Mouse (Mus musculus): ENCODE data around the gene Dbx2. TPM values are rescaled to one million over a fixed set of nuclear protein-coding genes. Genes with fewer than 3 reads are reported as not detected.

The Dbx2 gene
- total RNA-seq, 1 experiment, result 1.1 TPM

DNA sequence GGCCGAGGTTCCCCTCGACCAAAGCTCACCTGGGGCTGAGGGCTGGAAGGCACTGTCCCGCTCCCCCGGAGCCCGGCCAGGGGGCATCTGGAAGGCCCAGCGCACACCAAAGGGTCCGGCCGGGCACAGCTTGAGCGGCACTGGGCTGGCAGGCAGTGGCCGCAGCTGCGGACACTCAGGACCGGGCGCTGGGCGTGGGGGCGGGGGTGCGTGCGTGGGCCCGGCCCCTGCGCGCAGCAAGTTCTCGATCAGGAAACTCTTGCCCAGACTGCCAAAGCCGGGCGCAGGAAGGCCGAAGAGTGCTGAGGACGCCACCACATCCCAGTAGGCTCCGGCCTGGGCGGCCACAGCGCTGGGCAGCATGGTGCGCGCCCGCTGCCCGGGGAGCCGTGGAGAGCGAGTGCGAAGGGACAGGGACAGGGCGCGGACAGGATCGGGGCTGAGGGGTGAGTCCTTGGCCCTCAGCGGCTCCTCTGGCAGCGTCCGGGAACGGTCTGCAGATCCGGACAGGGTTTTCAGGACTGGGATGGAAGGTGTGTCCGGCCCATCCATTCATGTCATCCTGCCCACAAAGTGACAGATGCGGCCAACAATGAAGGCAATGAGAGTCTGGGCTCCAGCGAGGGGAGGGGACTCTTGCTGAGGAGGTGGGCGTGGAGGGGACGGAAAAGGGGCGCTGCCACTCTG, 1.4 kb downstream of the Dbx2 start:
- Histone ChIP-seq H3K36me3 (ENCODE audit: control insufficient read depth, insufficient read depth, low read length, poor library complexity, severe bottlenecking) (no peaks in the 10 kb centered on the region), H3K4me1 (ENCODE audit: control insufficient read depth in 2 of 2, insufficient read depth in 2 of 2, low read length in 2 of 2, poor library complexity in 1 of 2) (peaks cover 7 to 13% of the 10 kb centered on the region in 2 experiments; a peak in 2 of 4 replicates), H3K9ac (ENCODE audit: insufficient read depth, low read depth, low read length, poor library complexity, severe bottlenecking) (peak overlapping the region; percentile 75; the same call in 1 of the 2 replicates), H3K9me3 (ENCODE audit: control insufficient read depth, insufficient read depth, low read depth, low read length) (no peaks in the 10 kb centered on the region), H3K4me3 (ENCODE audit: insufficient read depth in 1 of 2, low read depth in 1 of 2, low read length in 2 of 2, poor library complexity in 1 of 2, severe bottlenecking in 1 of 2) (peak overlapping the region; percentile 62 to 80), H3K27ac (ENCODE audit: insufficient read depth, low read depth, low read length, poor library complexity, severe bottlenecking) (no peak overlapping the region)
- in situ Hi-C loops (cut with MboI; ENCODE audit: low sequenced_read_pairs in 2 of 2, unreplicated experiment in 2 of 2), result no loop called here
- DNase-seq (ENCODE audit: low read depth, low spot score), result no peak
- TF ChIP-seq ZC3H11A (IDR thresholded peaks at IDR 0.05; ENCODE audit: borderline replicate concordance, low read depth, low read length), result no peak
- no peak for TF ChIP-seq ZNF384 (IDR thresholded peaks at IDR 0.05; ENCODE audit: low read depth, low read length)
- no peak for TF ChIP-seq MAFK (IDR thresholded peaks at IDR 0.05; ENCODE audit: insufficient read depth, low read depth, low read length)
- TF ChIP-seq HCFC1 (IDR thresholded peaks at IDR 0.05; ENCODE audit: borderline replicate concordance, insufficient read depth, low read length), result no peak
- TF ChIP-seq CHD2 (IDR thresholded peaks at IDR 0.05; ENCODE audit: low read depth, low read length), result no peak

GRCm38 (mm10) chr15:95653812-95654210, 1.9 kb downstream of the Dbx2 start:
- Histone ChIP-seq H3K36me3 (ENCODE audit: control insufficient read depth, insufficient read depth, low read length, poor library complexity, severe bottlenecking) (no peaks in the 10 kb centered on the region), H3K4me3 (ENCODE audit: insufficient read depth in 1 of 2, low read depth in 1 of 2, low read length in 2 of 2, poor library complexity in 1 of 2, severe bottlenecking in 1 of 2) (peak overlapping the region; percentile 62 to 80), H3K4me1 (ENCODE audit: control insufficient read depth in 2 of 2, insufficient read depth in 2 of 2, low read length in 2 of 2, poor library complexity in 1 of 2) (peaks cover 9 to 13% of the 10 kb centered on the region in 2 experiments; a peak in 3 of 4 replicates), H3K9me3 (ENCODE audit: control insufficient read depth, insufficient read depth, low read depth, low read length) (no peaks in the 10 kb centered on the region), H3K9ac (ENCODE audit: insufficient read depth, low read depth, low read length, poor library complexity, severe bottlenecking) (no peak overlapping the region; the same call in 1 of the 2 replicates), H3K27ac (ENCODE audit: insufficient read depth, low read depth, low read length, poor library complexity, severe bottlenecking) (no peak overlapping the region)
- DNase-seq (ENCODE audit: low read depth, low spot score), result no peak
- in situ Hi-C loops (cut with MboI; ENCODE audit: low sequenced_read_pairs in 2 of 2, unreplicated experiment in 2 of 2), result no loop called here
- TF ChIP-seq HCFC1 (IDR thresholded peaks at IDR 0.05; ENCODE audit: borderline replicate concordance, insufficient read depth, low read length) (no peak), ZNF384 (IDR thresholded peaks at IDR 0.05; ENCODE audit: low read depth, low read length) (no peak), MAFK (IDR thresholded peaks at IDR 0.05; ENCODE audit: insufficient read depth, low read depth, low read length) (no peak), CHD2 (IDR thresholded peaks at IDR 0.05; ENCODE audit: low read depth, low read length) (no peak), ZC3H11A (IDR thresholded peaks at IDR 0.05; ENCODE audit: borderline replicate concordance, low read depth, low read length) (no peak)

DNA sequence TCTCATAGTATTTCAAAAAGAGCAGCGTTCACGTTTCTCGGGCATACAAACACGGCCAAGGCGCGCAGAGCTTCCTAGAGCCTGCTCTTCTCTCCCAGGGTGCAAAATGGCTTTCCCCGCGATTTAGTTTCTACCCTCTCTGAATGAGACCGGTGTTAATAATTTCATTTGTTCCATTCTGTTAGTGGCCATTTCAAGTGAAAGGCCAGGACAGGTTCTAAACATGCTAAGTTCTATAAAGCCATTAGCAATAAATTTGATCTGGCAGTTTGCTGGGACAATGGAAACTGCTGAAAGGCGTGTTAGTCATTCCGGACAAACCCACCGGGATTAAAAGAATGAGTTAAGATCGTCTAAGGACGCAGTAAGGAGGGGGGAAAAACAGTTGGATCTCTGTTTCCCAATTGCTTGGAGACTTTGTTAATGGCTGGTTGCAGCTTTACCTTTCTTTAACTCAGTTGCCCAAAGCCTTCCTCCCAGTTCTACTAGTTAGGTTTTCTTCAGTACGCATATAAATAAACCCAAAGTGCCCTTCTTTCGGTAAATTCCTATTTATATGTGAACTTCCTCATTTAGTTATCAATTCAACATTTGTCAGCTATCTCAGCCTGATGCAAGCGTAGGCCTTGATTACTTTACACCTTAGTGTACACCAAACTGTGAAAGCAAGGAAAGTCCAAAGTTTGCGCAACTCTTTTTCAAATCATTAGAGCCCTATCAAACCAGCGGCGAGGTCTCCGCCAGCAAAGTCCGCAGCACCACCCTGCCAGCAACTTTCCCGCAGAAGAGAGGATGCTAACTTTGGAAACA, 2.7 kb downstream of the Dbx2 start:
- no peak overlapping the region for H3K9ac ChIP-seq (ENCODE audit: insufficient read depth, low read depth, low read length, poor library complexity, severe bottlenecking)
- no peak for TF ChIP-seq ZNF384 (IDR thresholded peaks at IDR 0.05; ENCODE audit: low read depth, low read length)
- TF ChIP-seq ZC3H11A (IDR thresholded peaks at IDR 0.05; ENCODE audit: borderline replicate concordance, low read depth, low read length), result no peak
- no peak for TF ChIP-seq HCFC1 (IDR thresholded peaks at IDR 0.05; ENCODE audit: borderline replicate concordance, insufficient read depth, low read length)
- no peak for TF ChIP-seq MAFK (IDR thresholded peaks at IDR 0.05; ENCODE audit: insufficient read depth, low read depth, low read length)
- no peak for TF ChIP-seq CHD2 (IDR thresholded peaks at IDR 0.05; ENCODE audit: low read depth, low read length)
- in situ Hi-C loops (cut with MboI; ENCODE audit: low sequenced_read_pairs in 2 of 2, unreplicated experiment in 2 of 2), result no loop called here
- H3K27ac ChIP-seq (ENCODE audit: insufficient read depth, low read depth, low read length, poor library complexity, severe bottlenecking), result no peak overlapping the region
- no peak overlapping the region for H3K4me3 ChIP-seq (ENCODE audit: insufficient read depth in 1 of 2, low read depth in 1 of 2, low read length in 2 of 2, poor library complexity in 1 of 2, severe bottlenecking in 1 of 2)
- H3K36me3 ChIP-seq (ENCODE audit: control insufficient read depth, insufficient read depth, low read length, poor library complexity, severe bottlenecking), result no peaks in the 10 kb centered on the region
- H3K9me3 ChIP-seq (ENCODE audit: control insufficient read depth, insufficient read depth, low read depth, low read length), result no peaks in the 10 kb centered on the region
- DNase-seq (ENCODE audit: low read depth, low spot score), result no peak
- peaks cover 9 to 13% of the 10 kb centered on the region in 2 experiments; a peak in 3 of 4 replicates for H3K4me1 ChIP-seq (ENCODE audit: control insufficient read depth in 2 of 2, insufficient read depth in 2 of 2, low read length in 2 of 2, poor library complexity in 1 of 2)

DNA sequence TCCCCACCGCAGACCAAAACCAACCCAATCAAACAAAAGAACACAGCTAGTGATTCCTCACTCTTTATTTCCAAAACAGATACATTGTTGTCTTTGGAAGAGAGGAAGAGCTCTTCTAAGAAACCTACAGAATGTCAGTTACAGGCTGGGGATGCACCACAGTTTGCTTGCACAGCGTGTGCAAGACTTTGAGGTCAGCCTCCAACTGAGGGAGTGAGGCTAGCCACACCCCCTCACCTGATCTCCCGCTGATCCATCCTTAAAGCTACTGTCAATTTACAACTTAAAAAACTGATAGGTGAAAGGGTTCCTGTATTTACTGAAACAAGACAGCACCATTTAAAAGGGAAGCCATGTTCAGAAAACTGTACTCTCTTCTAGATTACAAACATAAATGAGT, 3.9 kb downstream of the Dbx2 start:
- H3K27ac ChIP-seq (ENCODE audit: insufficient read depth, low read depth, low read length, poor library complexity, severe bottlenecking), result no peak overlapping the region
- DNase-seq (ENCODE audit: low read depth, low spot score), result no peak
- TF ChIP-seq CHD2 (IDR thresholded peaks at IDR 0.05; ENCODE audit: low read depth, low read length), result no peak
- no peak for TF ChIP-seq ZC3H11A (IDR thresholded peaks at IDR 0.05; ENCODE audit: borderline replicate concordance, low read depth, low read length)
- TF ChIP-seq HCFC1 (IDR thresholded peaks at IDR 0.05; ENCODE audit: borderline replicate concordance, insufficient read depth, low read length), result no peak
- no peak for TF ChIP-seq ZNF384 (IDR thresholded peaks at IDR 0.05; ENCODE audit: low read depth, low read length)
- no peak for TF ChIP-seq MAFK (IDR thresholded peaks at IDR 0.05; ENCODE audit: insufficient read depth, low read depth, low read length)
- in situ Hi-C loops (cut with MboI; ENCODE audit: low sequenced_read_pairs in 2 of 2, unreplicated experiment in 2 of 2), result no loop called here
- no peak overlapping the region for H3K4me3 ChIP-seq (ENCODE audit: insufficient read depth in 1 of 2, low read depth in 1 of 2, low read length in 2 of 2, poor library complexity in 1 of 2, severe bottlenecking in 1 of 2)
- H3K9me3 ChIP-seq (ENCODE audit: control insufficient read depth, insufficient read depth, low read depth, low read length), result no peaks in the 10 kb centered on the region
- H3K4me1 ChIP-seq (ENCODE audit: control insufficient read depth in 2 of 2, insufficient read depth in 2 of 2, low read length in 2 of 2, poor library complexity in 1 of 2), result peaks cover 9 to 13% of the 10 kb centered on the region in 2 experiments; a peak in 3 of 4 replicates
- H3K36me3 ChIP-seq (ENCODE audit: control insufficient read depth, insufficient read depth, low read length, poor library complexity, severe bottlenecking), result no peaks in the 10 kb centered on the region
- no peak overlapping the region for H3K9ac ChIP-seq (ENCODE audit: insufficient read depth, low read depth, low read length, poor library complexity, severe bottlenecking)
